Mouse (Mus musculus): ENCODE measurements around the gene Leng1.

Leng1 gene

GRCm38 (mm10) chr7:3692382-3692986, 26.8 kb upstream of the Leng1 start, which contains the start of gene Tsen34:
Gene Tsen34, plus strand, starts transcription at chr7:3692863.
- no peak for DNase-seq (ENCODE audit: low spot score)

- DNase-seq (ENCODE audit: low spot score): no peak
These were observed 26.3 kb upstream of the Leng1 start for GRCm38 (mm10) chr7:3691919-3692318.

- DNase-seq (ENCODE audit: low spot score): no peak
These were observed 20.0 kb upstream of the Leng1 start for GRCm38 (mm10) chr7:3685400-3686187.

GRCm38 (mm10) chr7:3684698-3685097, 19.1 kb upstream of the Leng1 start:
- DNase-seq (ENCODE audit: low spot score): no peak

GRCm38 (mm10) chr7:3683908-3684550, 18.4 kb upstream of the Leng1 start:
- no peak for DNase-seq (ENCODE audit: low spot score)

GRCm38 (mm10) chr7:3677342-3677741, 11.7 kb upstream of the Leng1 start, which contains the start of gene Tmc4:
Gene Tmc4, minus strand, starts transcription at chr7:3677553.
- DNase-seq (ENCODE audit: low spot score): no peak

GRCm38 (mm10) chr7:3676371-3676770, 10.7 kb upstream of the Leng1 start:
- DNase-seq (ENCODE audit: low spot score): no peak

GRCm38 (mm10) chr7:3675228-3675548, 9.5 kb upstream of the Leng1 start:
- DNase-seq (ENCODE audit: low spot score): no peak

- DNase-seq (ENCODE audit: low spot score): peak; percentile 89
These were observed 9.0 kb upstream of the Leng1 start for GRCm38 (mm10) chr7:3674507-3675227.

GRCm38 (mm10) chr7:3666921-3667391, 1.3 kb upstream of the Leng1 start:
- DNase-seq (ENCODE audit: low spot score): no peak

GRCm38 (mm10) chr7:3664524-3665214, 971 bp downstream of the Leng1 start:
- DNase-seq (ENCODE audit: low spot score): no peak

- no peak for DNase-seq (ENCODE audit: low spot score)
These were observed 7.1 kb downstream of the Leng1 start for GRCm38 (mm10) chr7:3658578-3658977.

- no peak for DNase-seq (ENCODE audit: low spot score)
These were observed 8.7 kb downstream of the Leng1 start for GRCm38 (mm10) chr7:3656966-3657365.

GRCm38 (mm10) chr7:3646641-3647040, 19.0 kb downstream of the Leng1 start:
- no peak for DNase-seq (ENCODE audit: low spot score)

GRCm38 (mm10) chr7:3646188-3646587, 19.5 kb downstream of the Leng1 start:
- no peak for DNase-seq (ENCODE audit: low spot score)

GRCm38 (mm10) chr7:3645488-3646025, 20.1 kb downstream of the Leng1 start:
- peak; percentile 35 for DNase-seq (ENCODE audit: low spot score)

- peak; percentile 100 for DNase-seq (ENCODE audit: low spot score)
These were observed 20.8 kb downstream of the Leng1 start, which contains the start of gene Cnot3 for GRCm38 (mm10) chr7:3644672-3645487. Gene Cnot3, plus strand, starts transcription at chr7:3645268.

- no peak for DNase-seq (ENCODE audit: low spot score)
These were observed 21.3 kb downstream of the Leng1 start for GRCm38 (mm10) chr7:3644348-3644671.

- no peak for DNase-seq (ENCODE audit: low spot score)
These were observed 21.8 kb downstream of the Leng1 start for GRCm38 (mm10) chr7:3643843-3644242.

- DNase-seq (ENCODE audit: low spot score): no peak
These were observed 22.2 kb downstream of the Leng1 start for GRCm38 (mm10) chr7:3643412-3643811.

GRCm38 (mm10) chr7:3630478-3630815, 35.2 kb downstream of the Leng1 start:
- no peak for DNase-seq (ENCODE audit: low spot score)

Data from layer of hippocampus, adult 11-12 months (tissue).